Mouse (Mus musculus): ENCODE data around the gene Zfp277.

The Zfp277 gene

DNA sequence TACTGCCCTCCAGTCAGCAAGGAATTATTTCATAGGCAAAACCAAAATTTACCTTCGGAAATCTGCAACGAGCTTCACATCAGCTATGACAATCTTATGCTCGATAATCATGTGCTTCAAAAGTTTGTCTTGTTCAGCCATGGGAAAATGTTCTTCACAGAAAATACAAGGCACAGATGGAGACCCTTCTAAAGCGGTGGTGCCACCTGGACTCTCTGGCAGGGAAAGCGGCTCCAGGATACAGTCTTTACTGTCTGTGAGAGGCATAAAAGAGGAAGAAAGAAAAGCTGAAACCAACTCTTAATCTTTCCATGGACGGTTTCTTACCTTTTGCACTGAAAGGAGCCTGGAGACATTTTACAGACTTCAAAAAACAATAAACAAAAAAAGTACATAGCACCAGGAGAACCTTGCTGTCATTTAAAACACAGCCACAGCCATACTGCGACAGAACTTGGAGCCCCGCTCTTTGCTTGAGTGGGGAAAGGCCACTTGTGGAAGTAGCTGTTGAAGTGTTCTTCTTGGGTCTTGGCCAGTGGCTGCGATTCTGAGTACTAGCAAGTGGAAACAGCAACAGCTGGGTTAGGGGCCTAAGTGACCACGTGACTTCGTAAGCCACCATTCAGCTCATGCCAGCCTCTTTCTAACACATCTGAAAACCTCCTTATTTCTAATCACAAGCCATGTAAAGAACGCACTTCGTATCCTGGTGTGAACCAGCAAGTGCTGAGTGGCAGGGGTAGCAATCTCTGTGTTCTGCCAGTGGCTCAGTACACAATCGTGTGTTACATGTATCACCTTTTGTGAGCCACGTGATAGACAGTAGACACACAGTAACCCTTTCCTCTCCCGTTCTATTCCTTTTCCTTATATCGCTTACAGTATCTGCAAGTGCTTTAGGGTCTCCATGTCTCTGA lies 66.8 kb downstream of the Zfp277 start:
- WGBS, result 56% methylated on average over 17 of the region's 17 CpGs

DNA sequence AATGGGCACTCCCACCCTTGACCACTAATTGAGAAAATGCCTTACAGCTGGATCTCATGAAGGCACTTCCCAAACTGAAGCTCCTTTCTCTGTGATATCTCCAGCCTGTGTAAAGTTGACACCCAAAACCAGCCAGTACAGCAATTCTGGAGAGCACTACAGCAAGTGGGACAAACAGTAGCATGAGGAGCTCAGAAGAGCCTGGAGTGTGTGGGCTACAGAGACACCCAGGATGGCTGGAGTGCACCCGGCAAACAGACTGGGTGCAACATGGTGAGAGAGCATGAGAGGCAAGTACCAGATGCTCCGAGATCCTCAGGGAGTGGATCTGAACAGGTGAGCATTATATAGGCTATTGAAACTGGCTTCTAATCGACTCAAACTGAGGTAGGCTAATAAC lies 93.8 kb downstream of the Zfp277 start:
- WGBS, result 79% methylated on average over 3 of the region's 3 CpGs

- WGBS, result 80% methylated on average over 4 of the region's 4 CpGs
Measured at GRCm38 (mm10) chr12:40348251-40348650, 97.5 kb downstream of the Zfp277 start.

DNA sequence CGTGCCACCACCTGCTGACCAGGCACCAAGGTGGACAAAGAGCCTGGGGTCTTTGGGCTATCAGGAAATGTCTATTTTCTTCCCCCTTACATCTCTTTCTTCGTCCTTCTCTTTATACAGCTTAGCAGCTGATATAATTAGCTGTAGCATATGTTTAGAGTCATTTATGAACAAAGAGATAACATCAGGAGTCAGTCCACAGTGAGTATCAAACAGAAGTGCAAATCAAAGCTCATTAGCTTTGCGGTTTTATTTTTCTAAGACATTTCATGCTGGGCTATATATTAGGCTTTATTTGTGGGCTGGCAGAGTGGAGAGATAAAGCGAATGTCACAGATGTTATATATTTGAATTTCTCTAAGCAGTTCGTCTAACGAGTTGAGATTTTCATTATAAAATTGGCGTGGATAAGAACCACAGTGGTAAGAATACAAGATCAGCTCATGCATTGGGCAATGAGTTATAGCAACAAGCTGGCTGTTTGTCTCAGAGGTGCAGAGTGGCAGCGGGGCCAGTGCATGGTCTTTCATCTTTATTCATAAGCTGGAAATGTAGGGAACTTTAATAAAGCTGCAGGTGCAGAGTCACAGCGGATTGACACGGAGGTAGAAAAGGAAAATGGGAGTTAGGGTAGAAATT lies 98.5 kb downstream of the Zfp277 start:
- 64% methylated on average over 10 of the region's 10 CpGs for WGBS

DNA sequence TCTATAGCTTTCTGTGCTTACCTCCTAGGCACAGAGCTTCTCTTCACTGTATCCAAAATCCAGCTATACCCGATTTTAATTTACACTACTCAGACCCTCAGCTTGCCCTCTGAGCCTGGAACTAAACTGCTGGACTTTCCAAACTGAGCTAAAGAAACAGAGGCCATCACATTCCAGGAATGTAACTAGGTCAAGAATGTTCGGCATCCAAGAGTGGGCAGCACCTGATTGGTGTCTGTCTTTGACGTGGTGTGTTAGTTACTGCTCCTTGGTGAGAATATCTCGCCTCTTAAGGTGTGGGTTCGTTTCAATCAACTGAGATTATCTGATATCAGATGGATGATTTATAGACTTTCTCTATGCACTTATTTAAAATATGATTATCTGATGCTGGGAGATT lies 104.3 kb downstream of the Zfp277 start:
- 74% methylated on average over 5 of the region's 5 CpGs for WGBS

DNA sequence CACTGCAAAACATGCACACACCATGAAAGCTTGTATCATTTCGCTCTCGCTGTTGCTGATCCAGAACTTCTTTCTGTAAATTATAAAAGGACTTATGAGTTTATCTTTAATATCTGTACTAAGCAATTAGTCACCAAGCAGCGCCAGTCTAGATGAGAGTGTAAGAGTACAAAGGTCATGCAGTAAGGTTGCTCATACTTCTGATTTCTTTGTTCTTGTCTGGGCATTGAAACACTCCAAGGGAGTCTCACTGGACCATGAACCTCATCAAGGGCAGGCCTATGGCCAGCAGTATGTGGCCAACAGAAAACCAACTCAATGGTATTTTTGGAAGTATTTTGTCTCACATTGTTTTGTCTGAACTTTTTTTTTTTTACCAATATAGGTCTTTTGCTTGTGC lies 110.4 kb downstream of the Zfp277 start:
- WGBS, result over 99% methylated on average over 3 of the region's 3 CpGs

- WGBS, result 63% methylated on average over 3 of the region's 3 CpGs
Measured at GRCm38 (mm10) chr12:40331467-40331866, 114.2 kb downstream of the Zfp277 start.

DNA sequence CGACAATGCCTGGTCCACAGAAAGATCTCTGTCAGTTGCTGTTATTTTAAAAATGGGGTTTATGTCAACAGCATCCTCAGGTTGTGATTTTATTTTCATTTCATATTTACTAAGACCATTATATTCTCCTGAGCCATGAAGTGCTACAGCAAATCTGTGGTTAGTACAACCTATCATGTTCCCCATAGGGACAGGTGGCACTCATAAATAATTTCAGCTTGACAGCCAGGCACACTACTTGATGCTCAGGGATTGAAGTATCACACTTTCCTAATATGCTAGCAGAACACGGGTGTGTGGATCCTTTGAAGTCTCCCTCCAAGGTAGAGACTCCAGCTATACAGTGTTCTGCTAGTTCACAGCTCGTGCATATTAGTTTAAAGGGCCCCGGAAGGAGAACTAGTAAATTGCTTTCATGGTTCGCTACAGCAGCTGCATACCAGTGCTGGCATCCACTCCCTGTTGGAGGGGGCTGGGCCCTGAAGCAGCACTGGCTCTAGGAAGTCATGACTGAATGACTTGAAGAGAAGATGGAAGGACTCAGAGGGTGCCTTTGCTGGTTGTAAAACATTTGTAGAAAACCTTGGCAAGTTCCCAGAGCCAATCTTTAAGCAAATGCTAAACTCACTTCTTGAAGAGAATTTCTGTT lies 118.6 kb downstream of the Zfp277 start:
- 75% methylated on average over 5 of the region's 5 CpGs for WGBS

GRCm38 (mm10) chr12:40325582-40325981 lies 120.1 kb downstream of the Zfp277 start:
- 69% methylated on average over 5 of the region's 5 CpGs for WGBS

- WGBS, result 68% methylated on average over 5 of the region's 5 CpGs
Measured at GRCm38 (mm10) chr12:40324819-40325218, 120.9 kb downstream of the Zfp277 start.

DNA sequence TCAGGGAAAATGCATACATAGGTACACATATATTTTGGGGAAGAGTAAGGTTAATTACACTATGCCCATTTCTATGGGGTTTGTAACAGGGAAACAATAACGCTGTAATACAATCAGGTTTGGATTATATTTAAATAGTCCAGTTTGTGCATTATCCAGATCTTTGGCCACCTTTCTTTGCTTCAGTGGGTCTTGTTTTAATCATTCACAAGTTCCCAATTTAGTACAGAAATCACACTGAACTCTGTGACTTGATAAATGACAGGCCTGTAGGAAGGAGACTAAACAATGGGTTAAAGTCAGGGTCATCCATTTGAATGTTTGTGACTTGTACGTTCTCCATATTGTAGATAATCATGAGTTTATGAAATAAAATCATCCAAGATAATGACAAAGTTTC lies 130.6 kb downstream of the Zfp277 start:
- WGBS, result 98% methylated on average over 2 of the region's 2 CpGs

DNA sequence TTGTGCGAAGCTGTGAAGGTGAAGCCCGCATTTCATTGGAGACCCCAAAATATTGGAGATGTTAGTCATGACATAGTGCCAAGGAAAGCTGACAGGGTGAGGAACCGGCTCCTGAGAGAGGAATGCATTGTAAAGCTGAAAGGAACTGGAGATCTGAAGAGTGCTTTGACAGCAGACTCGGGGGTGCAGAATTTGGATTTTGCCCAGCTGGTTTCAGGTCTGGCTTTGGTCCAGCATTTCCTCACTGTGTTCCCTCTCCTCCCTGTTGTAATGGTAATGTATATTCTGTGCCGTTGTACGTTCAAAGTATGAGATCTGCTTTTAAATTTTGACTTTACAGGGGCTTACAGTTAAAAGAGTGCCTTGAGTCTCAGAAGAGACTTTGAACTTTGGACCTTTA lies 141.7 kb downstream of the Zfp277 start:
- WGBS, result 54% methylated on average over 6 of the region's 6 CpGs

DNA sequence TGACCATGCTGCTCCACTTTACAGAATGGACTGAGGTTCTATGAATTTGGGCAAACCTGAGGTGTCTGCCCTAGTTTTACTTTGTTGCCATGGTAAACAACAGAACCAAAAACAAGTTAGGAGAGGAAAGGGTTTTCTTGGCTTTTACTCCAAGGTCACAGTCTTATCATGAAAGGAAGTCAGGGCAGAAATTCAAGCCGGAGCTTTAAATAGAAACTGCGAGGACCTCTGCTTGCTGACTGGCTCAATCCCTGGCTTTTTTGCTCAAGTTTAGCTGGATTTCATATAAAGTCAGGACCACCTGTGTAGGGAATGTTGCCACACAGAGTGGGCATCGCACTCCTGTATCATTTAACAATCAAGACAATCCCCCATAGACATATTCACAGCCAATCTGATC lies 147.1 kb downstream of the Zfp277 start:
- WGBS, result 87% methylated on average over 3 of the region's 3 CpGs

GRCm38 (mm10) chr12:40286539-40286938 lies 159.2 kb downstream of the Zfp277 start:
- WGBS, result 79% methylated on average over 4 of the region's 4 CpGs

DNA sequence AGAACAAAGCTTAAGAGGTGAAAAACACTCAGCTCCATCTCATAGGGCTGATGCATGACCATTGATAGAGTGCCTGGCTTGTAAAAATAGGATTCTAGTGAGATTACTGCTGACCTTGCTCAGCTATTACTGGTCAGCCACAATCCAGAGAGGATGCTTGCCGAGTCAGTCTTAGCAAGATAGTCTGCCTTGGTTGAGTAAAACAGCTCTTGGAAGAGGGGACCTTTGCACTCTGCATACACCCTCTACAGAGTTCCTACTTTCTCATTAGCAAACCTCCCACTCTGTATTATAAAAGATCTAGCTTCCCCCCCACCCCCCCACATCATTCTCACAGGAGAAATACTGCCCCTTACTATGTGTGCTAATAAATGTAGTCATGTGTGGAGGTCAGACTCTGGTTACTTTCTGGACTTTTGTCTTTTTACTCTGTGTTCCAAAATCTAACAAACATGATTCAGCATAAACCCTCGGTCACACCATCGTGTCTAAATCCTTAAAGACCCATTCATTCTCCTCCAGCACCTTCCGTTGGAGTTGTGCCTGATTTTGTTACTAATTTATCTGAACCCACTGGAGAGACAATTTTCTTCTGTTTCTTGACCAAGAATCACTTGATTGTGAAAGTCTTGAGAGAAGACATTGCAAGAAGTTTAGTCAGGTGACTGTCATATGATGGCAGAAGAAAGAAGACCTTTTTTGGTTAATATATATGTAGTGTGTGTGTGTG lies 164.9 kb downstream of the Zfp277 start:
- WGBS, result 75% methylated on average over 4 of the region's 4 CpGs

DNA sequence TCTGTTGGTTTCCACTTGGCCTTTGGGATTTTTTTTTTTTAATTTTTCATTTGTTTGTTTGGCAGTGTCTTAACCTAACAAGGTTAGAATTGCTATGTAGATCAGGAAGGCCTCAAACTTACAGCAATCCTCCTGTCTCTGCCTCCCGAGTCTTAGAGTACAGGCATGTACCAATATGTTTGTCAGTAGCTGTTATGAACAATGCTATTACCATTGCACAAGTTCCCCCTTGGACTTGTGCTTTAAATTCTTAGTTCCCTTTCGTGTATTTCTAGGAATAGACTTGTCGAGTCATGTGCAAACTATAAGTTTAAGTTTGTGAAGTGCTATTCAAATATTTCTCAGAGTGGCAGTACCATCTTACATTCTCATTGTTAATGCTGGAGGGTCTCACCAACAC lies 168.1 kb downstream of the Zfp277 start:
- 81% methylated on average over 3 of the region's 3 CpGs for WGBS

DNA sequence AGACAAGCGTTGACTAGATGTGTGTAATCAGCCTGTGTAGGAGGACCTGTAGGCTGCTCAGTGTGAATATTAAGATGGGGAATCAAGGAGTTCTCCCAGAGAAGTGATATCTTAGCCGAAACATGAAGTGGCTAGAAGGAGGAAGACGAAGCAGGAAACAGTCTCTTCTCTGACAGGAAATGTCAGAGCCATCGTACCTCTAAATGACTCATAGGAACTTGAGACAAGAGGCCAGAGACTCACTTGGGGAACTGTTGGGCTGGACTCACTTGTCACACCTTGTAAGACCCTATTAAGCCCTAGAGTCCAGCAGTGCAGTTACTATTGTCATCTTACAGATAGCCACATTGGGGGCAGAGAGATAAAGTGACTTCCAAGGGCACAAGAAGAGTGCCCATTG lies 172.4 kb downstream of the Zfp277 start:
- WGBS, result 85% methylated on average over 4 of the region's 4 CpGs

DNA sequence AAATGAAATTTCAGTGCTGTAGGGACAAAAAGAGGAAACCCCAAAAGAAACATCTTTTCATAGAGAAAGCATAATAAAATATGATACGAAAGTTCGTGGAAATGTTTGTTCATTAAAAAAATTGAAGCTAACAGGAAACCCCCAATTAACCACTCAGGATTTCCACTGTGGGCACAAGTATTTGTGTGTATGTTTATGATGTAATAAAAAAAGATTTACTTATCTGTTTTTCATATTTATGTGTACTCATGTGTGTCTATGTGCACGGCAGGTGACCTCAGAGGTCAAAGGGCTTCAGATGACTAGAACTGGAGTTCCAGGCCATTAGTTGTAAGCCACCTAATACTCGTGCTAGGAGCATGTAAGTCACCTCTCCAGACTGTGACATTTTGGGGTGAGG lies 173.0 kb downstream of the Zfp277 start:
- 94% methylated on average over 4 of the region's 4 CpGs for WGBS

- 87% methylated on average over 2 of the region's 2 CpGs for WGBS
Measured at GRCm38 (mm10) chr12:40268313-40268712, 177.4 kb downstream of the Zfp277 start.
